Mouse (Mus musculus): ENCODE results near the gene Olfr316. TPM values are rescaled to one million over a fixed set of nuclear protein-coding genes. Genes with fewer than 3 reads are reported as not detected.
"Not testable (repeated sequence)": the region's sequence is repeated elsewhere in the genome, so short reads cannot be mapped to it uniquely, and the experiment has no call there.

The Olfr316 gene
- not detected for total RNA-seq (2021)
- long read RNA-seq, experiment 1, result 0 reads
- long read RNA-seq, experiment 2, result 0 reads

- no peak for DNase-seq
- intact Hi-C loops (cut with DNase I), result no loop called here
Observed at GRCm38 (mm10) chr11:58752434-58752833, at the start of gene Olfr316. Gene Olfr316, plus strand, starts transcription at chr11:58752734.

GRCm38 (mm10) chr11:58709086-58709485 lies 43.4 kb upstream of the Olfr316 start:
- DNase-seq, result no peak
- intact Hi-C loops (cut with DNase I), result no loop called here

GRCm38 (mm10) chr11:58717723-58718122 lies 34.8 kb upstream of the Olfr316 start:
- DNase-seq; intact Hi-C loops (cut with DNase I): not testable (repeated sequence)

- intact Hi-C loops (cut with DNase I), result no loop called here
- no peak for DNase-seq
Observed at GRCm38 (mm10) chr11:58719701-58720100, 32.8 kb upstream of the Olfr316 start.

- intact Hi-C loops (cut with DNase I), result no loop called here
- no peak for DNase-seq
Observed at GRCm38 (mm10) chr11:58723914-58724313, 28.6 kb upstream of the Olfr316 start, which contains the start of gene Olfr318. Gene Olfr318, minus strand, starts transcription at chr11:58724014.

GRCm38 (mm10) chr11:58727896-58728650 lies 24.5 kb upstream of the Olfr316 start:
- DNase-seq; intact Hi-C loops (cut with DNase I): not testable (repeated sequence)

- DNase-seq, result no peak
- intact Hi-C loops (cut with DNase I), result no loop called here
Observed at GRCm38 (mm10) chr11:58733372-58733771, 19.2 kb upstream of the Olfr316 start.

GRCm38 (mm10) chr11:58738792-58739262 lies 13.7 kb upstream of the Olfr316 start, which contains the start of gene Olfr317:
Gene Olfr317, minus strand, starts transcription at chr11:58739212.
- intact Hi-C loops (cut with DNase I), result no loop called here
- DNase-seq, result no peak

- intact Hi-C loops (cut with DNase I); DNase-seq: not testable (repeated sequence)
Observed at GRCm38 (mm10) chr11:58751096-58751495, 1.4 kb upstream of the Olfr316 start.

GRCm38 (mm10) chr11:58772888-58773287 lies 20.4 kb downstream of the Olfr316 start, which contains the start of gene Olfr315:
Gene Olfr315, plus strand, starts transcription at chr11:58773188.
- intact Hi-C loops (cut with DNase I), result no loop called here
- DNase-seq, result no peak

- intact Hi-C loops (cut with DNase I), result no loop called here
- DNase-seq, result no peak
Observed at GRCm38 (mm10) chr11:58782480-58783089, 30.1 kb downstream of the Olfr316 start, which contains the start of gene Olfr314. Gene Olfr314, plus strand, starts transcription at chr11:58782952.

GRCm38 (mm10) chr11:58784182-58784581 lies 31.6 kb downstream of the Olfr316 start:
- DNase-seq, result no peak
- intact Hi-C loops (cut with DNase I), result no loop called here

GRCm38 (mm10) chr11:58787651-58788050 lies 35.1 kb downstream of the Olfr316 start:
- intact Hi-C loops (cut with DNase I), result no loop called here
- no peak for DNase-seq

- DNase-seq, result no peak
- intact Hi-C loops (cut with DNase I), result no loop called here
Observed at GRCm38 (mm10) chr11:58788346-58788745, 35.8 kb downstream of the Olfr316 start.

- intact Hi-C loops (cut with DNase I), result no loop called here
- no peak for DNase-seq
Observed at GRCm38 (mm10) chr11:58789532-58789931, 37.0 kb downstream of the Olfr316 start.

- DNase-seq, result no peak
- intact Hi-C loops (cut with DNase I), result no loop called here
Observed at GRCm38 (mm10) chr11:58790053-58790452, 37.5 kb downstream of the Olfr316 start.

GRCm38 (mm10) chr11:58790646-58791045 lies 38.1 kb downstream of the Olfr316 start:
- intact Hi-C loops (cut with DNase I), result no loop called here
- no peak for DNase-seq

GRCm38 (mm10) chr11:58795856-58796255 lies 43.3 kb downstream of the Olfr316 start:
- intact Hi-C loops (cut with DNase I), result no loop called here
- DNase-seq, result no peak

GRCm38 (mm10) chr11:58796850-58797249 lies 44.3 kb downstream of the Olfr316 start:
- peak in 1 of 2 experiments; percentile 9 for DNase-seq
- intact Hi-C loops (cut with DNase I), result no loop called here

- intact Hi-C loops (cut with DNase I), result no loop called here
- no peak for DNase-seq
Observed at GRCm38 (mm10) chr11:58799747-58800146, 47.2 kb downstream of the Olfr316 start.

GRCm38 (mm10) chr11:58801558-58802228 lies 49.2 kb downstream of the Olfr316 start, which contains the start of gene Fam183b:
Gene Fam183b, minus strand, starts transcription at chr11:58801960.
- intact Hi-C loops (cut with DNase I), result no loop called here
- DNase-seq, result peak; percentile 3 to 9
